ENCODE assay signal across 30 mouse cellular contexts in the genomic region with DNA sequence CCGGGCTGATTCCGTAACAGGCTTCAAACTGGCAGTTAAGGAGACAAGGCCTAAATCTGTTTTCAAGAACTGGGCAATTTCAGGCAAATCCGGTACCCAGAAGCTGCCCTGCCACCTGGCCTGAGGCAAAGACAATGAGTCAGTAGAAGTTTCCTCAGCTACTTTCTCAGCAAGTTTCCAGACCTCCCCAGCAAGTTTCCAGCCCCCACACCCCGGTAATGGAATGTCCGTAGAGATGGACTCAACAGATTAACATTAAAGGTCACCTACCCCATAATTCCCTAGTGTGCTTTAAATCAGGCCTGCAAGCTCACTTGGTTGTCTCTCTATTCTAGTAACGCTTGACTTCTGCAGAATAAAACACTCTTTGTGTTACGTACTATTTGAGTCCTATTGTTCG. TPM values are rescaled to one million over a fixed set of nuclear protein-coding genes. Genes with fewer than 3 reads are reported as not detected.
DNase-seq lines count a peak whose midpoint lies in the region; ATAC-seq and TF ChIP-seq lines count a peak whose summit lies in the region.
"Had no signal": no experiment of that assay in that cellular context is flagged by ENCODE, and none has a peak within 500 bp of the region (broad histone marks: within the 10 kb centered on the region; RNA-seq: fewer than 3 reads in every experiment).

No protein-coding gene starts in this region.

- no peaks in the 10 kb centered on the region for H3K27me3 ChIP-seq in hindbrain, embryonic 10.5 days (ENCODE audit: insufficient read depth, poor library complexity, severe bottlenecking)
- H3K27me3 ChIP-seq in hindbrain, embryonic 13.5 days, result no peaks in the 10 kb centered on the region
- H3K27me3 ChIP-seq: embryonic facial prominence, embryonic 12.5 days; heart, embryonic 12.5 days; hindbrain, embryonic 15.5 days; limb, embryonic 15.5 days; liver, embryonic 13.5 days; midbrain, embryonic 15.5 days; neural tube, embryonic 13.5 days; stomach, embryonic 15.5 days had no signal

- H3K9me3 ChIP-seq in hindbrain, embryonic 10.5 days, result no peaks in the 10 kb centered on the region
- H3K9me3 ChIP-seq in hindbrain, embryonic 13.5 days, result no peaks in the 10 kb centered on the region
- H3K9me3 ChIP-seq: embryonic facial prominence, embryonic 12.5 days; hindbrain, embryonic 15.5 days; limb, embryonic 10.5 days; limb, embryonic 15.5 days; liver, embryonic 13.5 days; midbrain, embryonic 15.5 days; neural tube, embryonic 13.5 days; stomach, embryonic 15.5 days had no signal

- no peak overlapping the region for H3K4me2 ChIP-seq in hindbrain, embryonic 13.5 days
- H3K4me2 ChIP-seq: embryonic facial prominence, embryonic 12.5 days; heart, embryonic 12.5 days; hindbrain, embryonic 15.5 days; limb, embryonic 15.5 days; liver, embryonic 13.5 days; midbrain, embryonic 15.5 days; neural tube, embryonic 13.5 days; stomach, embryonic 15.5 days had no signal

- DNase-seq in hindbrain, embryonic 10.5 days (ENCODE audit: low spot score), result peak; percentile 13
- DNase-seq in layer of hippocampus, adult 2 months (ENCODE audit: low spot score in 2 of 2), result no peak
- no peak for DNase-seq in layer of hippocampus, postnatal 10 days (ENCODE audit: low spot score in 2 of 2)
- DNase-seq in urinary bladder, postnatal 14 days (ENCODE audit: low spot score), result peak; percentile 6
- no peak for DNase-seq in urinary bladder, postnatal 25 days (ENCODE audit: low spot score)
- no peak for DNase-seq in gastrocnemius, adult 8-10 months (ENCODE audit: low spot score in 2 of 2)
- DNase-seq: adrenal gland, postnatal 14 days; cerebellum, adult 11-12 months; cerebellum, adult 9-11 months; gastrocnemius, adult 2 months; heart, adult 2 months; heart, postnatal 4 days; kidney, adult 8-10 months; liver, embryonic 13.5 days; lung, adult 18-20 months; lung, postnatal 10 days; right cerebral cortex, postnatal 25 days had no signal

- no peak overlapping the region for H3K4me3 ChIP-seq in hindbrain, embryonic 10.5 days
- H3K4me3 ChIP-seq in hindbrain, embryonic 13.5 days, result no peak overlapping the region
- no peak overlapping the region for H3K4me3 ChIP-seq in layer of hippocampus, adult 2 months
- H3K4me3 ChIP-seq: embryonic facial prominence, embryonic 12.5 days; gastrocnemius, adult 2 months; heart, adult 2 months; heart, embryonic 12.5 days; hindbrain, embryonic 15.5 days; limb, embryonic 10.5 days; limb, embryonic 15.5 days; liver, embryonic 13.5 days; midbrain, embryonic 15.5 days; myocyte; neural tube, embryonic 13.5 days; stomach, embryonic 15.5 days had no signal

- no peak for ATAC-seq in hindbrain, embryonic 13.5 days (ENCODE audit: low FRiP score)
- ATAC-seq: forebrain, embryonic 16.5 days; inflammation-experienced regulatory T-cells, adult 6 months; midbrain, embryonic 15.5 days had no signal

- 41% methylated on average over 8 of the region's 8 CpGs for WGBS in hindbrain, embryonic 10.5 days
- WGBS in hindbrain, embryonic 13.5 days, result 33% methylated on average over 8 of the region's 8 CpGs

- H3K9ac ChIP-seq in hindbrain, embryonic 13.5 days, result no peak overlapping the region
- H3K9ac ChIP-seq: embryonic facial prominence, embryonic 12.5 days; heart, embryonic 12.5 days; hindbrain, embryonic 15.5 days; limb, embryonic 15.5 days; liver, embryonic 13.5 days; midbrain, embryonic 15.5 days; neural tube, embryonic 13.5 days; stomach, embryonic 15.5 days had no signal

- no peaks in the 10 kb centered on the region for H3K36me3 ChIP-seq in hindbrain, embryonic 10.5 days
- H3K36me3 ChIP-seq in hindbrain, embryonic 13.5 days, result no peaks in the 10 kb centered on the region
- H3K36me3 ChIP-seq: embryonic facial prominence, embryonic 12.5 days; heart, embryonic 12.5 days; hindbrain, embryonic 15.5 days; limb, embryonic 10.5 days; limb, embryonic 15.5 days; liver, embryonic 13.5 days; midbrain, embryonic 15.5 days; neural tube, embryonic 13.5 days; stomach, embryonic 15.5 days had no signal

- no peak for TF ChIP-seq CTCF in layer of hippocampus, adult 2 months (conservative IDR thresholded peaks at IDR 0.05)

- peak overlapping the region; percentile 41; the same call in 1 of the 2 replicates for H3K27ac ChIP-seq in hindbrain, embryonic 10.5 days
- H3K27ac ChIP-seq in hindbrain, embryonic 13.5 days, result no peak overlapping the region
- H3K27ac ChIP-seq in layer of hippocampus, adult 2 months, result 0 out of 2 replicates have a peak overlapping the region, but pooled peaks have one; percentile 7
- H3K27ac ChIP-seq: embryonic facial prominence, embryonic 12.5 days; gastrocnemius, adult 2 months; heart, adult 2 months; hindbrain, embryonic 15.5 days; limb, embryonic 10.5 days; limb, embryonic 15.5 days; liver, embryonic 13.5 days; macrophage; midbrain, embryonic 15.5 days; neural tube, embryonic 13.5 days; stomach, embryonic 15.5 days had no signal

- H3K4me1 ChIP-seq in hindbrain, embryonic 10.5 days (replicated peaks), result peaks cover 12% of the 10 kb centered on the region
- peaks cover 4% of the 10 kb centered on the region; the same call in 1 of the 2 replicates for H3K4me1 ChIP-seq in hindbrain, embryonic 13.5 days (replicated peaks)
- H3K4me1 ChIP-seq: embryonic facial prominence, embryonic 12.5 days; heart, embryonic 12.5 days; hindbrain, embryonic 15.5 days; limb, embryonic 10.5 days; limb, embryonic 15.5 days; midbrain, embryonic 15.5 days; stomach, embryonic 15.5 days had no signal

RNA-seq across cellular contexts. Expression of gene Erc1, which starts 13.6 kb away (rescaled TPM):
- 22.9 and 26.0 TPM in 2 replicates for polyA plus RNA-seq in hindbrain, embryonic 10.5 days (2016; fragmentation: Nextera tagmentation; extraction: Ambion mirVana)
- polyA plus RNA-seq in hindbrain, embryonic 13.5 days (2015; fragmentation: Nextera tagmentation; extraction: Ambion mirVana), result 44.3 and 44.9 TPM in 2 replicates
- 10 to 100 TPM; 51.9 to 54.5 TPM for total RNA-seq in layer of hippocampus, adult 2 months (2021)
- total RNA-seq in layer of hippocampus, postnatal 10 days (2021), result 100 to 1,000 TPM; 114 to 124 TPM
- 10 to 100 TPM; 26.4 to 30.5 (median 29.5) TPM for total RNA-seq in gastrocnemius, adult 8-10 months (2022)

RNA-seq across cellular contexts. Expression of gene Rad52, which starts 41.0 kb away (rescaled TPM):
- 18.7 and 21.2 TPM in 2 replicates for polyA plus RNA-seq in hindbrain, embryonic 10.5 days (2016; fragmentation: Nextera tagmentation; extraction: Ambion mirVana)
- polyA plus RNA-seq in hindbrain, embryonic 13.5 days (2015; fragmentation: Nextera tagmentation; extraction: Ambion mirVana), result 25.7 and 26.5 TPM in 2 replicates
- 10 to 100 TPM; 45.4 to 49.7 TPM for total RNA-seq in layer of hippocampus, adult 2 months (2021)
- 10 to 100 TPM; 26.0 to 29.8 TPM for total RNA-seq in layer of hippocampus, postnatal 10 days (2021)
- total RNA-seq in gastrocnemius, adult 8-10 months (2022), result 10 to 100 TPM; 10.5 to 15.8 (median 11.5) TPM

Comparison
In these comparisons a context has a peak if more than half of its experiments do, and no peak if none do; other contexts are left out.
1. DNase-seq: peak in hindbrain, embryonic 10.5 days (single experiment) and urinary bladder, postnatal 14 days (single experiment); none in layer of hippocampus, adult 2 months (0 of 2), layer of hippocampus, postnatal 10 days (0 of 2), urinary bladder, postnatal 25 days (single experiment) and gastrocnemius, adult 8-10 months (0 of 2).